Comparison of ENCODE assay signal across 8 mouse cellular contexts in the genomic region with DNA sequence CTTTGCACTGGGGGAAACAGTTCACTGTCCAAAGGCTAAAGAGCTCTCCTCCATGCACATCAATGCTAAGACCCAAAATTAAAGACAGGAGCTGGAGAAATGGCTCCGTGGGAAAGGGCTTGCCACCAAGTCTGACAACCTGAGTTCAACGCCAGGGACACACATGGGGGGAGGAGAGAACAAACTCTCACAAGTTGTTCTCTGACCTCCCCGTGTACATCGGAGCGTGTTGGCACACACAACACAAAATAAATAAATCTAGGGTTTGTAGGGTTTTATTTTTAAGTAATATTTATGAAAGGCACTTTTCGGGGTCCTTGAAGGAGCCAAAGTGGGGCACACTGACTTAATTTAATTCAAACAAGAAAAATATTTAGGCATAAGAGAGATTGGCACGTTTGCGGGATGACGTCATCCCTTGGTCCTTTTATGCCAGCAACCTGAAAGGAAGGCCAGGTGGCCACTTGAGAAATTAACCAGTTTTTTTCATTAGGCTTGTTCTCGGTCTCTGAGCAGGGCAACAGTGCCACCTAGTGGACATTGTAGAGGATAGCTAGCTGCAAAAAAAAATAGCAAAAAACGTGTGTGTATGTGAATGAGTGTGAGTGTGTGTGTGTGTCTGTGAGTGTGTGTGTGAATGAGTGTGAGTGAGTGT. TPM values are rescaled to one million over a fixed set of nuclear protein-coding genes. Genes with fewer than 3 reads are reported as not detected.
A peak's percentile ranks its signal among the peaks of the same experiment; 100 is the strongest.
DNase-seq lines count a peak whose midpoint lies in the region; ATAC-seq and TF ChIP-seq lines count a peak whose summit lies in the region.
"Had no signal": no experiment of that assay in that cellular context is flagged by ENCODE, and none has a peak within 500 bp of the region (broad histone marks: within the 10 kb centered on the region; RNA-seq: fewer than 3 reads in every experiment).

No protein-coding gene starts in this region.

- H3K9ac ChIP-seq in limb, embryonic 11.5 days (ENCODE audit: low read length) = no peak overlapping the region

- no peaks in the 10 kb centered on the region for H3K4me1 ChIP-seq in spleen, adult 2 months (ENCODE audit: control insufficient read depth, insufficient read depth, insufficient read length)
- H3K4me1 ChIP-seq in limb, embryonic 11.5 days (ENCODE audit: control insufficient read depth, insufficient read depth, low read length) = no peaks in the 10 kb centered on the region

- H3K27me3 ChIP-seq in spleen, adult 2 months (ENCODE audit: control insufficient read depth, insufficient read depth, low read length) = no peaks in the 10 kb centered on the region
- H3K27me3 ChIP-seq in limb, embryonic 11.5 days (ENCODE audit: control insufficient read depth, insufficient read depth, low read length) = no peaks in the 10 kb centered on the region

- no peaks in the 10 kb centered on the region for H3K36me3 ChIP-seq in spleen, adult 2 months (ENCODE audit: control insufficient read depth, insufficient read depth, low read length)
- no peaks in the 10 kb centered on the region for H3K36me3 ChIP-seq in limb, embryonic 11.5 days (ENCODE audit: control insufficient read depth, insufficient read depth, low read length)

- 46% methylated on average over 11 of the region's 11 CpGs for WGBS in spleen, adult 2 months
- WGBS in limb, embryonic 11.5 days = 36% methylated on average over 11 of the region's 11 CpGs

- no peak overlapping the region for H3K4me3 ChIP-seq in spleen, adult 2 months (ENCODE audit: extremely low read depth, insufficient read depth, insufficient read length)
- H3K4me3 ChIP-seq in limb, embryonic 11.5 days (ENCODE audit: low read depth, low read length) = no peak overlapping the region

- DNase-seq in spleen, adult 2 months (ENCODE audit: low read depth in 1 of 2, low spot score in 2 of 2) = peak in 1 of 2 experiments; percentile 4
- no peak for DNase-seq in spleen, postnatal 14 days (ENCODE audit: low spot score in 2 of 2)
- DNase-seq in ZHBTc4 (ENCODE audit: low read depth, low spot score) = peak; percentile 81
- DNase-seq in cerebellum, postnatal 36 days = peak; percentile 78 to 83
- peak; percentile 30 to 65 for DNase-seq in heart, postnatal 10 days
- peak; percentile 84 for DNase-seq in limb, embryonic 11.5 days (ENCODE audit: low spot score)
- DNase-seq in retina, postnatal 7 days (ENCODE audit: low read depth, low spot score) = peak; percentile 78

- H3K9me3 ChIP-seq in limb, embryonic 11.5 days (ENCODE audit: control insufficient read depth, low read length) = no peaks in the 10 kb centered on the region

- ATAC-seq in limb, embryonic 11.5 days (ENCODE audit: insufficient number of reproducible peaks, low FRiP score, low TSS enrichment, low read depth) = no peak

- no peak overlapping the region for H3K4me2 ChIP-seq in limb, embryonic 11.5 days (ENCODE audit: low read depth, severe bottlenecking)

- intact Hi-C loops in heart, postnatal 10 days (cut with DNase I) = loop anchor here (2.0 to 10.0 kb wide), 3 partner anchors 1303 to 1691 kb away; no protein-coding TSS in a partner anchor

- peak; percentile 50; the same call in 1 of the 2 replicates for TF ChIP-seq CTCF in spleen, adult 2 months (IDR thresholded peaks at IDR 0.05; ENCODE audit: extremely low read depth, insufficient read depth, insufficient read length, insufficient replicate concordance)

- no peak overlapping the region for H3K27ac ChIP-seq in spleen, adult 2 months (ENCODE audit: insufficient read depth, low read length)
- no peak overlapping the region for H3K27ac ChIP-seq in limb, embryonic 11.5 days (replicated peaks; ENCODE audit: low read depth, low read length)

- no peak for TF ChIP-seq POLR2A in spleen, adult 2 months (IDR thresholded peaks at IDR 0.05; ENCODE audit: low read depth, low read length)

RNA-seq across cellular contexts. Expression of a gene that starts 32.7 kb away (rescaled TPM):
- not detected in 2 replicates for polyA plus RNA-seq in spleen, adult 2 months (2012; rRNA removed)
- total RNA-seq in heart, postnatal 10 days (2021) = not detected
- polyA plus RNA-seq in limb, embryonic 11.5 days (2014; fragmentation: Nextera tagmentation; extraction: Ambion mirVana) = not detected in 2 replicates
- polyA plus RNA-seq: stomach, embryonic 14.5 days had no signal

Comparison
In these comparisons a context has a peak if more than half of its experiments do, and no peak if none do; other contexts are left out.
1. DNase-seq: peak in ZHBTc4 (single experiment), cerebellum, postnatal 36 days (2 of 2), heart, postnatal 10 days (2 of 2), limb, embryonic 11.5 days (single experiment) and retina, postnatal 7 days (single experiment); none in spleen, postnatal 14 days (0 of 2).